Mouse (Mus musculus) small intestine, adult 2 months (tissue): ENCODE data around the gene Fnip1.

Source experiments
- CTCF ChIP-seq: fragments of 200-500 bp; IDR thresholded peaks from 2 replicates; pipeline ENCODE4 v1.5.1; 2012; ENCODE audit warnings: low read depth, mild to moderate bottlenecking, control low read depth, inconsistent platforms, low read length, moderate library complexity, mixed read lengths; ENCODE audit not compliant: insufficient replicate concordance, insufficient read length; ENCODE audit errors: extremely low read depth
- POLR2A ChIP-seq: fragments of 200-500 bp; IDR thresholded peaks from 2 replicates; pipeline ENCODE4 v1.6.1; 2012; ENCODE audit warnings: low read depth, mild to moderate bottlenecking, control low read depth, inconsistent platforms, low read length, moderate library complexity

DNA sequence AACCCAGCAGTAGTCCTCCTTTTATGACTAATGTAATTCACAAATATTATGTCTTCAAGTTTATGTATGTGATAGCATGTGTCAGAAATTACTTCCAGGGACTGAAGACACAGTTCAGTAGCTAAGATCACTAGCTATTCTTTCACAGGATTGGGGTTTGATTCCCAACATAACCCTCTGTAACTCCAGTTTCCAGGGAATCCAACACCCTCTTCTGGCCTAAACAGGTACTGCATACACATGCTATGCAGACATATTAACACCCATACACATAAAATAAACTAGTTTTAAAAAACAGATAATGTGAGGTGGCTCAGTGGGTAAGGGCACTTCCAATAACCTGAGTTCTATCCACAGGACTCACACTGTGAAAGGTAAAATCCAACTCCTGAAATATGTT, 27.4 kb upstream of the Fnip1 start:
- no peak for TF ChIP-seq POLR2A
- TF ChIP-seq CTCF: no peak
